Mouse (Mus musculus): ENCODE data around the gene Fbxo24.

Gene Fbxo24

GRCm38 (mm10) chr5:137562965-137563364 lies 65.8 kb downstream of the Fbxo24 start:
- DNase-seq (ENCODE audit: extremely low read depth, low read depth), result no peak

Data from MEL-GATA-1-ER (cell line).